19 mouse cellular contexts compared by ENCODE assay signal in genomic region chr19:35861421-35861820, GRCm38 (mm10).
DNase-seq lines count a peak whose midpoint lies in the region; ATAC-seq and TF ChIP-seq lines count a peak whose summit lies in the region.
"Had no signal": no experiment of that assay in that cellular context is flagged by ENCODE, and none has a peak within 500 bp of the region (broad histone marks: within the 10 kb centered on the region; RNA-seq: fewer than 3 reads in every experiment).

No protein-coding gene starts in this region.

- peak; percentile 2 to 5 for DNase-seq in cerebellum, adult 18-20 months
- DNase-seq in cerebellum, adult 11 months: no peak
- peak; percentile 53 for DNase-seq in hindbrain, postnatal 0 days (ENCODE audit: low spot score)
- DNase-seq in hindbrain, embryonic 14.5 days (ENCODE audit: low spot score): no peak
- DNase-seq in midbrain, embryonic 14.5 days: peak; percentile 25
- peak; percentile 62 to 70 for DNase-seq in kidney, postnatal 25 days
- DNase-seq: adrenal gland, postnatal 14 days; gastrocnemius, postnatal 25 days; right cerebral cortex, postnatal 25 days; thymus, adult 18-20 months had no signal

- H3K9me3 ChIP-seq in hindbrain, postnatal 0 days (ENCODE audit: low read length): no peaks in the 10 kb centered on the region
- H3K9me3 ChIP-seq in hindbrain, embryonic 14.5 days (ENCODE audit: control insufficient read depth, low read length): no peaks in the 10 kb centered on the region
- H3K9me3 ChIP-seq in midbrain, embryonic 14.5 days (ENCODE audit: control insufficient read depth, low read length): no peaks in the 10 kb centered on the region
- H3K9me3 ChIP-seq in midbrain, embryonic 16.5 days (replicated peaks; ENCODE audit: control insufficient read depth, low read length, poor library complexity, severe bottlenecking): no peaks in the 10 kb centered on the region
- H3K9me3 ChIP-seq: embryonic facial prominence, embryonic 10.5 days; limb, embryonic 13.5 days; midbrain, embryonic 15.5 days; stomach, embryonic 15.5 days had no signal

- H3K4me3 ChIP-seq in hindbrain, postnatal 0 days (ENCODE audit: low read length): no peak overlapping the region
- H3K4me3 ChIP-seq in hindbrain, embryonic 14.5 days (replicated peaks; ENCODE audit: low read length): no peak overlapping the region
- no peak overlapping the region for H3K4me3 ChIP-seq in midbrain, embryonic 14.5 days (replicated peaks; ENCODE audit: low read depth, low read length)
- H3K4me3 ChIP-seq in midbrain, embryonic 16.5 days (ENCODE audit: low read depth, low read length): no peak overlapping the region
- H3K4me3 ChIP-seq: embryonic facial prominence, embryonic 10.5 days; limb, embryonic 13.5 days; midbrain, embryonic 15.5 days; stomach, embryonic 15.5 days had no signal

- H3K4me1 ChIP-seq in hindbrain, postnatal 0 days (ENCODE audit: insufficient read depth, low read length): no peaks in the 10 kb centered on the region
- H3K4me1 ChIP-seq in hindbrain, embryonic 14.5 days (replicated peaks; ENCODE audit: control insufficient read depth, insufficient read depth, low read length): no peaks in the 10 kb centered on the region
- no peaks in the 10 kb centered on the region for H3K4me1 ChIP-seq in midbrain, embryonic 14.5 days (ENCODE audit: control insufficient read depth, insufficient read depth, low read length)
- H3K4me1 ChIP-seq in midbrain, embryonic 16.5 days (ENCODE audit: control insufficient read depth, insufficient read depth, low read length): no peaks in the 10 kb centered on the region
- H3K4me1 ChIP-seq: embryonic facial prominence, embryonic 10.5 days; limb, embryonic 13.5 days; midbrain, embryonic 15.5 days; stomach, embryonic 15.5 days had no signal

- 31% methylated on average over 4 of the region's 4 CpGs for WGBS in hindbrain, postnatal 0 days
- WGBS in hindbrain, embryonic 14.5 days: 45% methylated on average over 4 of the region's 4 CpGs
- 67% methylated on average over 4 of the region's 4 CpGs for WGBS in midbrain, embryonic 14.5 days
- 59% methylated on average over 4 of the region's 4 CpGs for WGBS in midbrain, embryonic 16.5 days

- no peaks in the 10 kb centered on the region for H3K36me3 ChIP-seq in hindbrain, postnatal 0 days (ENCODE audit: insufficient read depth, low read length)
- H3K36me3 ChIP-seq in hindbrain, embryonic 14.5 days (replicated peaks; ENCODE audit: control insufficient read depth, insufficient read depth): no peaks in the 10 kb centered on the region
- H3K36me3 ChIP-seq in midbrain, embryonic 14.5 days (ENCODE audit: control insufficient read depth, insufficient read depth, low read length): no peaks in the 10 kb centered on the region
- H3K36me3 ChIP-seq in midbrain, embryonic 16.5 days (ENCODE audit: control insufficient read depth, insufficient read depth, low read length): no peaks in the 10 kb centered on the region
- H3K36me3 ChIP-seq: embryonic facial prominence, embryonic 10.5 days; limb, embryonic 13.5 days; midbrain, embryonic 15.5 days; stomach, embryonic 15.5 days had no signal

- H3K9ac ChIP-seq in hindbrain, postnatal 0 days (replicated peaks; ENCODE audit: low read length): no peak overlapping the region
- no peak overlapping the region for H3K9ac ChIP-seq in hindbrain, embryonic 14.5 days
- H3K9ac ChIP-seq in midbrain, embryonic 14.5 days (replicated peaks; ENCODE audit: low read length): no peak overlapping the region
- no peak overlapping the region for H3K9ac ChIP-seq in midbrain, embryonic 16.5 days (ENCODE audit: low read depth, low read length)
- H3K9ac ChIP-seq: limb, embryonic 13.5 days; liver, embryonic 14.5 days; midbrain, embryonic 15.5 days; stomach, embryonic 15.5 days had no signal

- no peak overlapping the region for H3K4me2 ChIP-seq in hindbrain, postnatal 0 days (ENCODE audit: low read depth, low read length)
- no peak overlapping the region for H3K4me2 ChIP-seq in hindbrain, embryonic 14.5 days (replicated peaks)
- H3K4me2 ChIP-seq in midbrain, embryonic 14.5 days (ENCODE audit: low read length): no peak overlapping the region
- H3K4me2 ChIP-seq in midbrain, embryonic 16.5 days (ENCODE audit: low read length): no peak overlapping the region
- H3K4me2 ChIP-seq: limb, embryonic 13.5 days; midbrain, embryonic 15.5 days; stomach, embryonic 15.5 days had no signal

- no peaks in the 10 kb centered on the region for H3K27me3 ChIP-seq in hindbrain, postnatal 0 days (ENCODE audit: insufficient read depth, low read length)
- H3K27me3 ChIP-seq in hindbrain, embryonic 14.5 days (ENCODE audit: control insufficient read depth, insufficient read depth, low read length): no peaks in the 10 kb centered on the region
- no peaks in the 10 kb centered on the region for H3K27me3 ChIP-seq in midbrain, embryonic 14.5 days (ENCODE audit: control insufficient read depth, insufficient read depth, low read length)
- H3K27me3 ChIP-seq in midbrain, embryonic 16.5 days (ENCODE audit: control insufficient read depth, insufficient read depth, low read depth, low read length): no peaks in the 10 kb centered on the region
- H3K27me3 ChIP-seq: limb, embryonic 13.5 days; midbrain, embryonic 15.5 days; stomach, embryonic 15.5 days had no signal

- ATAC-seq in hindbrain, postnatal 0 days: no peak
- no peak for ATAC-seq in hindbrain, embryonic 14.5 days (ENCODE audit: low FRiP score)
- ATAC-seq in midbrain, embryonic 14.5 days (ENCODE audit: low FRiP score, low TSS enrichment): no peak
- ATAC-seq in midbrain, embryonic 16.5 days: no peak
- ATAC-seq in activated CD4-positive, CD25-positive, alpha-beta regulatory T cell, adult 4 months: no peak
- ATAC-seq: inflammation-experienced regulatory T-cells, adult 6 months; lung, postnatal 0 days; midbrain, embryonic 15.5 days had no signal

- H3K27ac ChIP-seq in hindbrain, postnatal 0 days: no peak overlapping the region
- H3K27ac ChIP-seq in hindbrain, embryonic 14.5 days: no peak overlapping the region
- H3K27ac ChIP-seq in midbrain, embryonic 14.5 days (replicated peaks; ENCODE audit: low read depth, low read length): no peak overlapping the region
- H3K27ac ChIP-seq in midbrain, embryonic 16.5 days (ENCODE audit: low read length): no peak overlapping the region
- H3K27ac ChIP-seq: embryonic facial prominence, embryonic 10.5 days; limb, embryonic 13.5 days; liver, embryonic 14.5 days; midbrain, embryonic 15.5 days; stomach, embryonic 15.5 days had no signal

- TF ChIP-seq CTCF in hindbrain, postnatal 0 days (IDR thresholded peaks at IDR 0.05; ENCODE audit: low read depth): no peak

Comparison
In these comparisons a context has a peak if more than half of its experiments do, and no peak if none do; other contexts are left out.
1. DNase-seq: peak in cerebellum, adult 18-20 months (2 of 2), hindbrain, postnatal 0 days (single experiment), midbrain, embryonic 14.5 days (single experiment) and kidney, postnatal 25 days (2 of 2); none in cerebellum, adult 11 months (single experiment) and hindbrain, embryonic 14.5 days (single experiment).